Comparison of ENCODE assay signal across 11 mouse cellular contexts in the genomic region with DNA sequence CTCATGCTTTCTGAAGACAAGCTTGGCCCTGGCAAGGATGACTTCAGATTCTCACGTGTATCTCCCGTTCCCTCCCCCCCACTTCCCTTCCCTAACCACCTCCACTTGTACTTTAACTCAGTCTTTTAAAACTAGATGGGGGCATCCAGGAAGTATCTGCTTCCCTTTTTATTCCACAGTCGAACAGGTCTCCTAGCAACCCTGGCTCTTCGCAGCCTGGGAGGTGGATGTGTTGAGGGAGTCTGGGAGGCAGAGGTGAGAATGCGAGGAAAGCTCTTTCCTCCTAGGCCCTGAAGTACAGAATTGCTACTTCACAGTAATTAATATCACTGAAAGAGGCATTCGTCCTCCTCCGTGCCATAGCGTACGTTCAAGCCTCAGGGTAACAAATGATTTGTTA. TPM values are rescaled to one million over a fixed set of nuclear protein-coding genes. Genes with fewer than 3 reads are reported as not detected.
DNase-seq lines count a peak whose midpoint lies in the region; ATAC-seq lines count a peak whose summit lies in the region.
"Had no signal": no experiment of that assay in that cellular context is flagged by ENCODE, and none has a peak within 500 bp of the region (broad histone marks: within the 10 kb centered on the region; RNA-seq: fewer than 3 reads in every experiment).

No protein-coding gene starts in this region.

- ATAC-seq in forebrain, embryonic 13.5 days, result peak; percentile 27; the same call in 1 of the 2 replicates
- ATAC-seq in forebrain, embryonic 11.5 days (replicated peaks; ENCODE audit: low FRiP score), result no peak
- ATAC-seq in midbrain, embryonic 14.5 days (ENCODE audit: low FRiP score, low TSS enrichment), result no peak

- H3K4me2 ChIP-seq in forebrain, embryonic 13.5 days, result no peak overlapping the region
- H3K4me2 ChIP-seq in forebrain, embryonic 11.5 days (ENCODE audit: low read depth, low read length, severe bottlenecking), result no peak overlapping the region
- no peak overlapping the region for H3K4me2 ChIP-seq in midbrain, embryonic 14.5 days (ENCODE audit: low read length)

- DNase-seq in forebrain, embryonic 11.5 days (ENCODE audit: low spot score), result no peak
- DNase-seq in right cerebral cortex, adult 18-20 months, result peak; percentile 87
- DNase-seq in right cerebral cortex, postnatal 4 days, result no peak
- DNase-seq in midbrain, embryonic 14.5 days, result peak; percentile 50
- DNase-seq in thymus, postnatal 36 days, result no peak
- DNase-seq in liver, result no peak
- no peak for DNase-seq in neural tube, embryonic 10.5 days (ENCODE audit: extremely low spot score, low spot score)
- DNase-seq: adrenal gland, postnatal 25 days; cerebellum, adult 11 months; kidney, adult 8-10 months had no signal

- H3K27ac ChIP-seq in forebrain, embryonic 13.5 days, result no peak overlapping the region
- no peak overlapping the region for H3K27ac ChIP-seq in forebrain, embryonic 11.5 days (ENCODE audit: low read depth, low read length)
- H3K27ac ChIP-seq in midbrain, embryonic 14.5 days (replicated peaks; ENCODE audit: low read depth, low read length), result no peak overlapping the region

- H3K9me3 ChIP-seq in forebrain, embryonic 13.5 days (replicated peaks), result no peaks in the 10 kb centered on the region
- no peaks in the 10 kb centered on the region for H3K9me3 ChIP-seq in forebrain, embryonic 11.5 days (ENCODE audit: control insufficient read depth, low read length)
- H3K9me3 ChIP-seq in midbrain, embryonic 14.5 days (ENCODE audit: control insufficient read depth, low read length), result no peaks in the 10 kb centered on the region

- 0 out of 2 replicates have a peak, but pooled peaks cover 9% of the 10 kb centered on the region for H3K4me1 ChIP-seq in forebrain, embryonic 13.5 days
- H3K4me1 ChIP-seq in forebrain, embryonic 11.5 days (replicated peaks; ENCODE audit: control insufficient read depth, insufficient read depth, low read length), result no peaks in the 10 kb centered on the region
- H3K4me1 ChIP-seq in midbrain, embryonic 14.5 days (ENCODE audit: control insufficient read depth, insufficient read depth, low read length), result 0 out of 2 replicates have a peak, but pooled peaks cover 3% of the 10 kb centered on the region

- no peaks in the 10 kb centered on the region for H3K27me3 ChIP-seq in forebrain, embryonic 13.5 days
- no peaks in the 10 kb centered on the region for H3K27me3 ChIP-seq in forebrain, embryonic 11.5 days (ENCODE audit: control insufficient read depth, insufficient read depth, low read length)
- H3K27me3 ChIP-seq in midbrain, embryonic 14.5 days (ENCODE audit: control insufficient read depth, insufficient read depth, low read length), result no peaks in the 10 kb centered on the region

- H3K4me3 ChIP-seq in forebrain, embryonic 13.5 days, result no peak overlapping the region
- no peak overlapping the region for H3K4me3 ChIP-seq in forebrain, embryonic 11.5 days (ENCODE audit: low read depth, low read length)
- no peak overlapping the region for H3K4me3 ChIP-seq in midbrain, embryonic 14.5 days (replicated peaks; ENCODE audit: low read depth, low read length)

- 61% methylated on average over 9 of the region's 9 CpGs for WGBS in forebrain, embryonic 13.5 days
- 69% methylated on average over 9 of the region's 9 CpGs for WGBS in forebrain, embryonic 11.5 days
- 31% methylated on average over 9 of the region's 9 CpGs for WGBS in midbrain, embryonic 14.5 days

- no peak overlapping the region for H3K9ac ChIP-seq in forebrain, embryonic 13.5 days
- H3K9ac ChIP-seq in forebrain, embryonic 11.5 days (ENCODE audit: low read length), result no peak overlapping the region
- no peak overlapping the region for H3K9ac ChIP-seq in midbrain, embryonic 14.5 days (replicated peaks; ENCODE audit: low read length)

- H3K36me3 ChIP-seq in forebrain, embryonic 13.5 days (ENCODE audit: poor library complexity, severe bottlenecking), result no peaks in the 10 kb centered on the region
- no peaks in the 10 kb centered on the region for H3K36me3 ChIP-seq in forebrain, embryonic 11.5 days (ENCODE audit: control insufficient read depth, insufficient read depth, low read length)
- H3K36me3 ChIP-seq in midbrain, embryonic 14.5 days (ENCODE audit: control insufficient read depth, insufficient read depth, low read length), result no peaks in the 10 kb centered on the region

RNA-seq across cellular contexts. Expression of a gene that starts 18.4 kb away (rescaled TPM):
- 19.3 and 21.9 TPM in 2 replicates for polyA plus RNA-seq in forebrain, embryonic 13.5 days (2015; fragmentation: Nextera tagmentation; extraction: Ambion mirVana)
- polyA plus RNA-seq in forebrain, embryonic 11.5 days (2014; fragmentation: Nextera tagmentation; extraction: Ambion mirVana), result 23.5 and 23.9 TPM in 2 replicates
- 20.6 and 26.5 TPM in 2 replicates for polyA plus RNA-seq in midbrain, embryonic 14.5 days (2014; fragmentation: Nextera tagmentation; extraction: Ambion mirVana)

Comparison
In these comparisons a context has a peak if more than half of its experiments do, and no peak if none do; other contexts are left out.
1. DNase-seq: peak in right cerebral cortex, adult 18-20 months (single experiment) and midbrain, embryonic 14.5 days (single experiment); none in forebrain, embryonic 11.5 days (single experiment), right cerebral cortex, postnatal 4 days (single experiment), thymus, postnatal 36 days (0 of 2), liver (single experiment) and neural tube, embryonic 10.5 days (single experiment).